Mouse (Mus musculus): ENCODE measurements around the gene Capzb. TPM values are rescaled to one million over a fixed set of nuclear protein-coding genes. Genes with fewer than 3 reads are reported as not detected.

Capzb gene
- total and polyA plus RNA-seq, 2 experiments from 2014 or later: 88.5 to 315 TPM

DNA sequence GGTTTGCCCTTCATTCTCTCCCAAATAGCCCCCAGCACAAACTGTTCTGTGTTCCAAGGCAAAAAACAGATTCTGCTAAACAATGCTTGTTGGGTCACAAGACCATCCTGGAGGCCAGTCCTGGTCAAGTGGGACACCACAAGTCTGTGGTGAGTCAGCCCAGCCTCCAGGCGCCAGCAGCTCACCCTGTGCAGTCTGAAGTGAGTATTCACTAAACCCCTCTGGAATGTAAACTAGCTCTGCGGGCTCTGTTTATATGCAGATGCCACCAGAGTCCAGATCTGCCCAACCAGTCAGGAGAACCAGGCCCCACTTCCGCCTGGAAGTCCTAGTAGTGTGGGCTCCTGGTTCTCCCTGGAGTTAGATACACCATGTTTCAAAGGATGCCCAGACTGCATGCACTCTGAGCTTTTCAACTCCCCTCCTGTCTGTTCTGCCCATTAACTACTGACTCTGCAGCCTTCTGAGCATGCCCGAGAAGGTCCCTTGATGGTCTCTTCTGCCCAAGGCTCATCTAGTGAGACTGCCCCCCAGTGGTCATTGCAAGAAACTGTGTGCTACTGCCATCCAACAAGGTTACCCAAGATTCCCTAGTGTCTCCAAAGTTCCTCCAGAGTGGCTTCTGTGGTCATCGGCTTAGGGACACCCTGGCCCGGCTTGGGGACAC, 39.9 kb downstream of the Capzb start:
- ATAC-seq (peak; percentile 79), DNase-seq (ENCODE audit: low spot score) (peak; percentile 76)
- no peak overlapping the region for H3K4me2 ChIP-seq (ENCODE audit: low read depth, low read length)
- H3K27me3 ChIP-seq (ENCODE audit: insufficient read depth, low read length): no peaks in the 10 kb centered on the region
- 51% methylated on average over 6 of the region's 6 CpGs for WGBS
- peaks cover 18% of the 10 kb centered on the region for H3K4me1 ChIP-seq (ENCODE audit: insufficient read depth, low read length)
- H3K4me3 ChIP-seq (ENCODE audit: low read length): no peak overlapping the region
- no peaks in the 10 kb centered on the region for H3K9me3 ChIP-seq (ENCODE audit: low read length)
- no peaks in the 10 kb centered on the region for H3K36me3 ChIP-seq (ENCODE audit: insufficient read depth, low read length)
- no peak overlapping the region for H3K9ac ChIP-seq (replicated peaks; ENCODE audit: low read length)
- TF ChIP-seq CTCF (IDR thresholded peaks at IDR 0.05; ENCODE audit: low read depth): peak; percentile 70
- H3K27ac ChIP-seq: peak overlapping the region; percentile 60; the same call in 1 of the 2 replicates

DNA sequence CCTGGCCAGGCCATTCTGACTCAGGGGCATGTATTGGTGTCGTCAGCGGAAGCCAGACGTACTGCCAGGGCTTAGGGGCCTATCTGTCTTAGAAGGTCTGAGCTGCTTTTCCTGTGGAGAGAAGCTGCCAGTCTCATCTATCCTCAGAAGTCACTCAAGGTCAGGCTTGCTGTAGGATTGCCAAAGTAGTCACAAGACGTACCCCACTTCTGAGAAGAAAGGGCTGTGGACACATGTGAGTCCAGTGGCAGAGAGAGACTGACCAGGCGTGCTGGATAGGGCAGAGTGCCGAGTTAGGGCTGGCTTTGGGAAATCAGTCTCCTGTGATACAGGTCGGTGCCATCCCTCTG, 40.4 kb downstream of the Capzb start:
- Histone ChIP-seq H3K4me3 (ENCODE audit: low read length) (no peak overlapping the region), H3K9ac (replicated peaks; ENCODE audit: low read length) (no peak overlapping the region), H3K4me2 (ENCODE audit: low read depth, low read length) (no peak overlapping the region), H3K27me3 (ENCODE audit: insufficient read depth, low read length) (no peaks in the 10 kb centered on the region), H3K4me1 (ENCODE audit: insufficient read depth, low read length) (peaks cover 18% of the 10 kb centered on the region), H3K27ac (peak overlapping the region; percentile 60; the same call in 1 of the 2 replicates), H3K36me3 (ENCODE audit: insufficient read depth, low read length) (no peaks in the 10 kb centered on the region), H3K9me3 (ENCODE audit: low read length) (no peaks in the 10 kb centered on the region)
- no peak for DNase-seq (ENCODE audit: low spot score)
- WGBS: 80% methylated on average over 7 of the region's 7 CpGs
- TF ChIP-seq CTCF (IDR thresholded peaks at IDR 0.05; ENCODE audit: low read depth): no peak
- no peak for ATAC-seq

- H3K4me3 ChIP-seq (ENCODE audit: low read length): no peak overlapping the region
- ATAC-seq (no peak), DNase-seq (ENCODE audit: low spot score) (no peak)
- H3K9me3 ChIP-seq (ENCODE audit: low read length): no peaks in the 10 kb centered on the region
- no peak overlapping the region for H3K9ac ChIP-seq (replicated peaks; ENCODE audit: low read length)
- TF ChIP-seq CTCF (IDR thresholded peaks at IDR 0.05; ENCODE audit: low read depth): no peak
- no peak overlapping the region for H3K4me2 ChIP-seq (ENCODE audit: low read depth, low read length)
- 77% methylated on average over 4 of the region's 4 CpGs for WGBS
- H3K27me3 ChIP-seq (ENCODE audit: insufficient read depth, low read length): no peaks in the 10 kb centered on the region
- H3K36me3 ChIP-seq (ENCODE audit: insufficient read depth, low read length): no peaks in the 10 kb centered on the region
- H3K4me1 ChIP-seq (ENCODE audit: insufficient read depth, low read length): peaks cover 18% of the 10 kb centered on the region
- H3K27ac ChIP-seq: no peak overlapping the region
Observed at GRCm38 (mm10) chr4:139233755-139234254, 41.1 kb downstream of the Capzb start.

DNA sequence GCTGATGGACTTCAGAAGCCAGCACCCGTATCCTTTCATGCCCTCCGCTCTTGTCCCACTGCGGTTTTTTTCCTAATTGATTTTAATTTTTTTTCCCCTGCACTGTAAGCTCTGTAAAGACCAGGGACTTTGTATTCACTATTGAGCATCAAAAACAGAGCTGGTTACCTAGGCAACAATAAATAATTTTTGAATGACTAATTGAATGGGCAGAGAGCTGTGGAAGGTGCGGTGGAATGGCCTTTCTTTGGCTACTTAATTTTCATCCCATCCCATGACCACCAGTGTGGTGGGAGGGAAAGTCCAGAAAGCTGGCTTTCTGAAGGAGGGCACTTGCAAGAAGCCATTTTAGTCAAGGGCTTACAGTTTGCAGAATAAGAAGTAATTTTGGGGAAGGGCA, 41.6 kb downstream of the Capzb start:
- no peak for DNase-seq (ENCODE audit: low spot score)
- Histone ChIP-seq H3K27ac (no peak overlapping the region), H3K9me3 (ENCODE audit: low read length) (no peaks in the 10 kb centered on the region), H3K4me3 (ENCODE audit: low read length) (no peak overlapping the region), H3K4me1 (ENCODE audit: insufficient read depth, low read length) (peaks cover 18% of the 10 kb centered on the region), H3K27me3 (ENCODE audit: insufficient read depth, low read length) (no peaks in the 10 kb centered on the region), H3K9ac (replicated peaks; ENCODE audit: low read length) (no peak overlapping the region), H3K4me2 (ENCODE audit: low read depth, low read length) (no peak overlapping the region), H3K36me3 (ENCODE audit: insufficient read depth, low read length) (no peaks in the 10 kb centered on the region; the same call in 1 of the 2 replicates)
- 64% methylated on average over 4 of the region's 4 CpGs for WGBS
- ATAC-seq: no peak
- no peak for TF ChIP-seq CTCF (IDR thresholded peaks at IDR 0.05; ENCODE audit: low read depth)

DNA sequence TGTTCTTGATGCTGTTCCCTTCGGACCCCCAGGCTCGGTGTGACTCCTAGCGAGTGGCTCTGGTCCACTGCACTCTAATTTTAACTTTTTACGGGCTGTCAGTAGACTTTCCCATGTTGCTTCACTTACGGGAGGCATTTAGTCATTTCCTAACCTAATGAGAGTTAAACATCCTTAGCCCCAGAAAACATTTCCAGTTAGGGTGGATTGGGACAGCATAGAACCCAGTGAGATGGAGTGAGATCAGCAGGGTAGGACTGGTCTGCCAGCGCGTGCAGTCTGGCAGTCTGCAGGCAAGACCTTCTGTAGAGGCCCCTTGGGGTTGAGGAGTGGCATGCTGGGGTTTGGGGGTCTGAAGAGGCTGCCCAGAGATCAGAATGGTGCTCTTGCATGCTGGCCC, 42.9 kb downstream of the Capzb start:
- no peak for ATAC-seq
- TF ChIP-seq CTCF (IDR thresholded peaks at IDR 0.05; ENCODE audit: low read depth): no peak
- WGBS: 89% methylated on average over 7 of the region's 7 CpGs
- H3K4me3 ChIP-seq (ENCODE audit: low read length): no peak overlapping the region
- DNase-seq (ENCODE audit: low spot score): no peak
- peaks cover 18% of the 10 kb centered on the region for H3K4me1 ChIP-seq (ENCODE audit: insufficient read depth, low read length)
- H3K27ac ChIP-seq: no peak overlapping the region
- H3K36me3 ChIP-seq (ENCODE audit: insufficient read depth, low read length): peaks cover 11% of the 10 kb centered on the region; the same call in 1 of the 2 replicates
- no peaks in the 10 kb centered on the region for H3K9me3 ChIP-seq (ENCODE audit: low read length)
- H3K27me3 ChIP-seq (ENCODE audit: insufficient read depth, low read length): no peaks in the 10 kb centered on the region
- H3K9ac ChIP-seq (replicated peaks; ENCODE audit: low read length): no peak overlapping the region
- no peak overlapping the region for H3K4me2 ChIP-seq (ENCODE audit: low read depth, low read length)

- WGBS: 83% methylated on average over 16 of the region's 16 CpGs
- ATAC-seq (no peak), DNase-seq (ENCODE audit: low spot score) (no peak)
- H3K4me1 ChIP-seq (ENCODE audit: insufficient read depth, low read length): no peaks in the 10 kb centered on the region
- no peak overlapping the region for H3K4me2 ChIP-seq (ENCODE audit: low read depth, low read length)
- peaks cover 11% of the 10 kb centered on the region; the same call in 1 of the 2 replicates for H3K36me3 ChIP-seq (ENCODE audit: insufficient read depth, low read length)
- H3K4me3 ChIP-seq (ENCODE audit: low read length): no peak overlapping the region
- no peaks in the 10 kb centered on the region for H3K27me3 ChIP-seq (ENCODE audit: insufficient read depth, low read length)
- H3K9ac ChIP-seq (replicated peaks; ENCODE audit: low read length): no peak overlapping the region
- H3K27ac ChIP-seq: peak overlapping the region; percentile 22; the same call in 1 of the 2 replicates
- no peaks in the 10 kb centered on the region for H3K9me3 ChIP-seq (ENCODE audit: low read length)
- no peak for TF ChIP-seq CTCF (IDR thresholded peaks at IDR 0.05; ENCODE audit: low read depth)
Observed at GRCm38 (mm10) chr4:139238612-139239011, 45.9 kb downstream of the Capzb start.

DNA sequence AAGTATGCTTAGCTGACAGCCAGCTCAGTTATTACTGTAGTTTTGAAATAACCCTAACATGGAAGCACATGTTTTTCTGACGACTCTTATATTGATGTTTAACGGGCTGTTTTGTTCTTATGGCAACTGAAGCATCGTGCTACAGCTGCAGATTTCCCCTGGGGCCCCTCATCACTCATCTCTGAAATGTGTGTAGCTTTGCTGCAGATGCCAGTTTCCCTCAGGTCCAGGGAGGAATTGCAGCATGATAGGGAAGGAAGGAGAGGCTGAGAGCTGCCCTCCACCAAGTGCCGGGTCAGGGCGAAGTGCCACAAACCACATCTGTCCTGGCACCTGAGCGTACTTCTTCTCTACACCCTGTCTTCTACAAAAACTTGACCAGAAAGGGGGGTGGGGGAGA, 47.6 kb downstream of the Capzb start:
- no peaks in the 10 kb centered on the region for H3K9me3 ChIP-seq (ENCODE audit: low read length)
- peak; percentile 37 for DNase-seq (ENCODE audit: low spot score)
- H3K36me3 ChIP-seq (ENCODE audit: insufficient read depth, low read length): peaks cover 11% of the 10 kb centered on the region; the same call in 1 of the 2 replicates
- peaks cover 10% of the 10 kb centered on the region; the same call in 1 of the 2 replicates for H3K4me1 ChIP-seq (ENCODE audit: insufficient read depth, low read length)
- no peaks in the 10 kb centered on the region for H3K27me3 ChIP-seq (ENCODE audit: insufficient read depth, low read length)
- no peak overlapping the region for H3K27ac ChIP-seq
- H3K4me3 ChIP-seq (ENCODE audit: low read length): no peak overlapping the region
- 76% methylated on average over 6 of the region's 6 CpGs for WGBS
- ATAC-seq: no peak
- H3K4me2 ChIP-seq (ENCODE audit: low read depth, low read length): no peak overlapping the region
- TF ChIP-seq CTCF (IDR thresholded peaks at IDR 0.05; ENCODE audit: low read depth): 0 out of 2 replicates have a peak, but pooled peaks have one; percentile 1
- H3K9ac ChIP-seq (replicated peaks; ENCODE audit: low read length): no peak overlapping the region
